Mouse (Mus musculus): ENCODE measurements around the gene Pla2g4a.

DNA sequence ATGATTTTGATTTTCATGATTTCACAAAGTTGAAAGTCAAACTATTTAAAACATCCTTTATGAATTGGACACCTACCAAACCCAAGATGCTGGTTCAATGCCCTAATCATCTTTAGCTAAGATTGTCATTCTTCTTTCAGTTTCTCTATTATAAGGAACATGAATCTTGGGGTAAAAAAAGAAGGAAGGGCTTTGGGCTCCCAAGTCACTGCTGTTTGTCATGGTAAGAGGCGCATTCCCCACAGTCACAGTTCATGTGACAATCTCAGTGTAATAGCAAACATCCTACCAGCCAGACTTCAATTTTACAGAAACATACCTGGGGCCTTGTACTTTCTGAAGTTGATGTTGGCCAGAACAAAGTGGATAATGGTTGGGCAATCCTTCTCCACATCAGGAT, 119.2 kb downstream of the Pla2g4a start:
- no peak for TF ChIP-seq CTCF (IDR thresholded peaks at IDR 0.05; ENCODE audit: low read depth, low read length)
- TF ChIP-seq POLR2A (IDR thresholded peaks at IDR 0.05; ENCODE audit: extremely low read depth, insufficient read depth, low read length): no peak

All from liver, adult 2 months (tissue).